Mouse (Mus musculus): ENCODE measurements around the gene Olfr1297.

Olfr1297 gene

DNA sequence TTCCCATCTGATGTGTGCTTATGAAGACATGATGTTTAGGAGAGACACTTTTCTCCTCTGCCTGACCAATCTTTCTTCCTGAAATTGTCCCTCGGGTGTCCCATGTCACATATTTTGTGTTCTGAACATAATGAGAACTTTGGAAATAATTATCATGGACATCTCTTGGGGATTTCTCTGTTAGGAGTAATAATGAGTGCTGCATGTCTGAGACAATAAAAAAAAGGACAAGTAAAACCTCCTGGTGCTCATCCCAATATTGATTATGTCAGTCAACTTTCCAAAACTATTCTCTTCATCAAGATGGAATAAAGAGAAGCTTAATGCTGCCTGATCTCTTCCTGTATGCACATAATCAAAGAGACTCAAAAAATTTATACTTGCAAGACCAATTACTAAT lies at the start of gene Olfr1297:
TSS of gene Olfr1297 (minus strand) at position 101 of the 400 bp plus-strand sequence.
- in situ Hi-C loops (cut with MboI, MseI), result loop anchor here in 1 of 2 experiments (25.0 kb wide), 1 partner anchor 1236 kb away; no protein-coding TSS in a partner anchor

DNA sequence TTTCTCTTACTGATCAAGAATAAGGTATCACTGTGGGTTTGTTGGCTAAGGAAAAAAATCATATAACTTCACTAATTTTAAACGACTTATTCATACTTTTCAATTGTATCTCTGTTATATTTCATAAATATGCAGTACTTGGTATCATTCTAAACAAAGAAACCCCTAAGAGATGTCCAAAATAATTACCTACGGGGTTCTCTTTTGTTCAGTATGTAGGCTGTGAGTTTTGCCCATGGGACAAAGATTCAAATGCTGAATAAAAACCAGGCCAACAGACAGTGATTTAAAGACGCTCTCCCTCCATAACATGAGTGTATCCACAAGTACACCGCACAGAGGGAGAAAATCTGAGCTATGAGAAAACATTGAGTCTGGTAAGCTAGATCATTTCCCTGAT lies 34.8 kb upstream of the Olfr1297 start, which contains the start of gene Olfr1299:
TSS of gene Olfr1299 (plus strand) at position 301 of the 400 bp plus-strand sequence.
- in situ Hi-C loops (cut with MboI, MseI), result no loop called here

DNA sequence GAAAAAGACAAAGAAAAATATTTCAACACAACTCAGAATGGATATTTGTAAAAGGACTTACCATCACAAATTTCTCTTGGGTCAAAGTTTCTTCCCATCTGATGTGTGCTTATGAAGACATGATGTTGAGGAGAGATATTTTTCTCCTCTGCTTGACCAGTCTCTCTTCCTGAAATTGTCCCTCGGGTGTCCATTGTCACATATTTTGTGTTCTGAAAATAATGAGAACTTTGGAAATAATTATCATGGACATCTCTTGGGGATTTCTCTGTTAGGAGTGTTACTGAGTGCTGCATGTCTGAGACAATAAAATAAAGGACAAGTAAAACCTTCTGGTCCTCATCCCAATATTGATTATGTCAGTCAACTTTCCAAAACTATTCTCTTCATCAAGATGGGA lies 22.8 kb upstream of the Olfr1297 start, which contains the start of gene Olfr1298:
TSS of gene Olfr1298 (minus strand) at position 101 of the 400 bp plus-strand sequence.
- in situ Hi-C loops (cut with MboI, MseI), result loop anchor here in 1 of 2 experiments (25.0 kb wide), 1 partner anchor 1213 kb away; no protein-coding TSS in a partner anchor

DNA sequence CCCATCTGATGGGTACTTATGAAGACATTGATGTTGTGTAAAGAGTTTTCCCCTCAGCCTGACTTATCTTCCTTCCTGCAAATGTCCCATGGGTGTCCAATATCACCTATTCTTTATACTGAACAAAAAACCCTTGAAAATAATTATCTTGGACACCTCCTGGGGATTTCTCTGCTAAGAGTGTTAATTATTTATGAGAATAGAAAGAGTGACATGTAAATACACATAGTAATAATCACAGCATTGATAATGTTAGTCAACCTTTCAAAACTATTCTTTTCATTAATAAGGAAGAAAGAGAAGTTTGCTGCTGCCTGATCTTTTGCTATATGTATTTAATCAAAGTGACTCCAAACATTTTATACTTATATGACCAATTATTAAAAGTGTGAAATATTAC lies 56.7 kb downstream of the Olfr1297 start, which contains the start of gene Olfr1295:
TSS of gene Olfr1295 (minus strand) at position 101 of the 400 bp plus-strand sequence.
- in situ Hi-C loops (cut with MboI, MseI), result no loop called here
